Mouse (Mus musculus) cerebellum, adult 11 months (tissue): ENCODE measurements around the gene Cd6.

Experiments
- DNase-seq: peaks from one replicate; pipeline ENCODE4 v3.0.0; 2022

Cd6 gene

GRCm38 (mm10) chr19:10835671-10836070, 5.8 kb upstream of the Cd6 start:
- DNase-seq = no peak

- DNase-seq = no peak
Observed at GRCm38 (mm10) chr19:10833611-10834010, 3.8 kb upstream of the Cd6 start.

GRCm38 (mm10) chr19:10832030-10832429, 2.2 kb upstream of the Cd6 start:
- DNase-seq = no peak

- DNase-seq = peak; percentile 50
Observed at GRCm38 (mm10) chr19:10831424-10831823, 1.6 kb upstream of the Cd6 start.

GRCm38 (mm10) chr19:10828321-10828720, 1.5 kb downstream of the Cd6 start:
- DNase-seq = no peak

- DNase-seq = no peak
Observed at GRCm38 (mm10) chr19:10824061-10824460, 5.8 kb downstream of the Cd6 start.

GRCm38 (mm10) chr19:10822534-10822933, 7.3 kb downstream of the Cd6 start:
- no peak for DNase-seq

- no peak for DNase-seq
Observed at GRCm38 (mm10) chr19:10821319-10821718, 8.5 kb downstream of the Cd6 start.

- DNase-seq = no peak
Observed at GRCm38 (mm10) chr19:10818217-10818946, 11.5 kb downstream of the Cd6 start.

GRCm38 (mm10) chr19:10816462-10816861, 13.4 kb downstream of the Cd6 start:
- DNase-seq = no peak

- no peak for DNase-seq
Observed at GRCm38 (mm10) chr19:10815871-10816270, 14.0 kb downstream of the Cd6 start.

GRCm38 (mm10) chr19:10813905-10814304, 16.0 kb downstream of the Cd6 start:
- DNase-seq = no peak

- DNase-seq = no peak
Observed at GRCm38 (mm10) chr19:10813039-10813438, 16.8 kb downstream of the Cd6 start.

- no peak for DNase-seq
Observed at GRCm38 (mm10) chr19:10811471-10811870, 18.4 kb downstream of the Cd6 start.

GRCm38 (mm10) chr19:10810176-10810492, 19.7 kb downstream of the Cd6 start:
- no peak for DNase-seq

- DNase-seq = no peak
Observed at GRCm38 (mm10) chr19:10809428-10810175, 20.3 kb downstream of the Cd6 start.

- DNase-seq = no peak
Observed at GRCm38 (mm10) chr19:10808524-10809233, 21.2 kb downstream of the Cd6 start.

GRCm38 (mm10) chr19:10805661-10806285, 24.1 kb downstream of the Cd6 start:
- peak; percentile 75 for DNase-seq

GRCm38 (mm10) chr19:10804850-10805660, 24.8 kb downstream of the Cd6 start:
- DNase-seq = no peak

GRCm38 (mm10) chr19:10803751-10804150, 26.1 kb downstream of the Cd6 start:
- DNase-seq = no peak

- DNase-seq = no peak
Observed at GRCm38 (mm10) chr19:10801906-10802305, 28.0 kb downstream of the Cd6 start.

- no peak for DNase-seq
Observed at GRCm38 (mm10) chr19:10801070-10801469, 28.8 kb downstream of the Cd6 start.

- DNase-seq = no peak
Observed at GRCm38 (mm10) chr19:10799155-10799554, 30.7 kb downstream of the Cd6 start.
